Mouse (Mus musculus): Measurements from ENCODE around the gene Gm10645. TPM values are rescaled to one million over a fixed set of nuclear protein-coding genes. Genes with fewer than 3 reads are reported as not detected.

Gene Gm10645
- polyA plus RNA-seq (2017; shearing (Covaris generic)): not detected

GRCm38 (mm10) chr8:83165931-83166867 lies at the start of gene Gm10645:
Gene Gm10645, minus strand, starts transcription at chr8:83166170.

GRCm38 (mm10) chr8:83165235-83165930 lies 587 bp downstream of the Gm10645 start, which contains the start of gene Tbc1d9:
Gene Tbc1d9, plus strand, starts transcription at chr8:83165352.

Other genes with a start within 250 kb of the Gm10645 start
- gene Tbc1d9, start 818 bp downstream of the Gm10645 start, polyA plus RNA-seq (2017; shearing (Covaris generic)): not detected
- not detected for gene Ucp1, start 124.2 kb upstream of the Gm10645 start, polyA plus RNA-seq (2017; shearing (Covaris generic))
- 6.1 TPM for gene Elmod2, start 166.3 kb upstream of the Gm10645 start, polyA plus RNA-seq (2017; shearing (Covaris generic))
- gene Mgat4d, start 182.3 kb upstream of the Gm10645 start, polyA plus RNA-seq (2017; shearing (Covaris generic)): not detected
- gene Clgn, start 223.7 kb upstream of the Gm10645 start, polyA plus RNA-seq (2017; shearing (Covaris generic)): not detected

Data from effector memory CD4-positive, alpha-beta T cell, adult 5 months (primary cell).